Mouse (Mus musculus): ENCODE measurements around the gene Gm28047.

The Gm28047 gene

DNA sequence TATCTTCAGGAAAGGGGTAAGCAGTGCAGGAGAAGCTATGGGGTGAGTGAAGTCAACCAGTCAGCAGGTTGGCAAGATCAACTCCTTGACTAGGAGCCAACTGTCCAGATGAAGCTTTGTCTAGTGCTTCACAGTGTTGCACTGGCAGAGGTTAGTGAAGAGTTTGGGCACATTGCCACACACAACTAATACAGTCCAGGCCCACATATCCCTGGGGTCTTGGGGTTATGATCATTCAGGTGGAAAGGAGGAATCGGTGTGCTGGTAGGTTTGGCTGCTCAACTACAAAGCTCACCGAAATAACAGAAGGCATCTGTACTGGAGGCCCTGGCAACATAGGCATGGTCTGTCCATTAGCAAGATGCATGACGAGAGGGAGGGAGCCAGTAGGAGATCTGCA, 77.4 kb downstream of the Gm28047 start:
- DNase-seq (ENCODE audit: low read depth, low spot score) = no peak

DNA sequence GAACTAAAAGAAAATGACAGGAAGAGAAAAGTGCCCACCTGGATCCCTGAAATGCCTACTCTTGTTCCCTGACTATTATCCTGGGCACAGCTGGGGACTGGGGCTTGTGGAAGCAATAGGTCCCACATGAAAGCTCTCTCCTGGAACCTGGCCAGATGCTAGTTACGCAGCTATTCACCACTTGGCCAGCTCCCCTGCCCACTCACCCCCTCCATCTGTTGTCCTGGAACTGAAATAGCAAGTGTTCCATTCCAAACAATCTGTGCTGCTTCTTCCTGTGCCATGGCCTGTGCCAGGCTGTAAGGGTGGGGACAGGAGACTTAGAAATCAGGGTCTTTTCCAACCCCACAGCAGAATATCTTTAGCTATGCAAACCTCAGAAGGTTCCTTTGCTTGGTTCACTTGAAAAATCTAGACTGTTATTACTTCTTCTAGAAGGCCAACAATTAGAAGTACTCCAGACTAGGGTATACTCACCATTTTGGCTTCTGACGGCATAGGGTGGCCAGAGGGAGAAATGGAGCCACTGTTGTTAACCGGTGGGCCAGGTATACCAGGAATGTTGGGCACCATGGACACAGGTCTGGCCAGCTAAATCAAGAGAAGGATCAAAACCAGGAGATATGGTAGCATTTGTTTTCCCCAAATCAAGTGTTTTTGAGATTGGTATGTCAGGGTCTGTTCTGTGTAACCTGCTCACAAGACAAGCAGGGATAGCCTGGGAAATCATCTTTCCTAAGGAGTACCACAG, 78.0 kb downstream of the Gm28047 start:
- DNase-seq (ENCODE audit: low read depth, low spot score) = no peak

DNA sequence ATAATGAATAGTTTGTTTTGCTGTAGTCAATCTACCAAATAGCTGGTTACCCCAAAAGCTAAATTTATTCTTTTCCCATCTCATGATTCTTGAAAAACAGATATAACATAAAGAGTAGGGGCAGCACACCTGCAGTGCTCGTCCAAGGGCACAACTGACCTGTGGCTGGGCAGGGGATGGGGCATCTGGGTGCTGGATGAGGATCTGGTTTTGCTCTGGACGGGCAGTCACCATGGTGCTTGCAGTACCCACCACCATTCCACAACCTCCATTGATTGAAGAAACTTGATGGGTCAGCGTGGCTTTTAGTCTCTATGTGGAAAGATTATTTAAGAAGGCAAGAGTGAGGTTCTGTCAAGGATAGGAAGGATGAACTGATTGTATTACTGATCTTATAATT, 78.6 kb downstream of the Gm28047 start:
- DNase-seq (ENCODE audit: low read depth, low spot score) = no peak

DNA sequence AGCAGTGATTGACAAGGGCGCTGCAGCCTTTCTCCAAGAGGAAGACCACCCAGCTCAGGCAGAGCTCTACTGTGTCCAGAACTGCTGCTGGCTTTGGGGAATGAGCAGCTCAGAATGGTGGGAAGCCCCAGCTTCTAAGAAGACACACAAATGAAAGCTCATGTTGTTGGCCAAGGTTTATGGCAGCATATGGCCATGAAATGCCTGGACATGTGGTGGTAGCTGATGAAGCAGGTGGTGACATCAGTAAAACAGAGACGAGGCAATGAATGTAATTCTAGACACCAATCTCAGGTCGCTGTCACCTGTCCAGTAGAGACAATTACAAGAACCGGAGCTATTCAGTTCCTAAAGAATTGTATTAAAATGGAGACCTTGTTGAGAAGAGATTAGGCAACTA, 80.1 kb downstream of the Gm28047 start:
- DNase-seq (ENCODE audit: low read depth, low spot score) = no peak

DNA sequence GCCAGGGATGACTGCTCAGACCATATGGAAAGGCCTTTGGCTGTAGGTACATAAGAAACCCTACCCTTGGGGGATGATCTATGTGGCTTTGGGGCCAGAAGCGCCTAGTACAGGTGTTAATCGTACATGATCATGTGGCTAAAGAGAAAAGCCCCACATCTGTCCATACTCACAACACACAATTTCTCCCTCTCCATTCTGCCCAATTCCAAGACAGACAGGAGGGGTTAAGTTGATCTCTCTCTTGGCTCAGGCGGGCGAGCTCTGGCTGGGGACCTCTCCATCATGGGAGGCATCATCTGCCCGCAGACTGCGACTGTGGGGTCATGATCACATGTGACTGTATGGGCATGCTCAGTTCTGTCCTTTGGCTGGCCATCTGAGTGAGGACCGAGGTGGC, 90.9 kb downstream of the Gm28047 start:
- no peak for DNase-seq (ENCODE audit: low read depth, low spot score)

DNA sequence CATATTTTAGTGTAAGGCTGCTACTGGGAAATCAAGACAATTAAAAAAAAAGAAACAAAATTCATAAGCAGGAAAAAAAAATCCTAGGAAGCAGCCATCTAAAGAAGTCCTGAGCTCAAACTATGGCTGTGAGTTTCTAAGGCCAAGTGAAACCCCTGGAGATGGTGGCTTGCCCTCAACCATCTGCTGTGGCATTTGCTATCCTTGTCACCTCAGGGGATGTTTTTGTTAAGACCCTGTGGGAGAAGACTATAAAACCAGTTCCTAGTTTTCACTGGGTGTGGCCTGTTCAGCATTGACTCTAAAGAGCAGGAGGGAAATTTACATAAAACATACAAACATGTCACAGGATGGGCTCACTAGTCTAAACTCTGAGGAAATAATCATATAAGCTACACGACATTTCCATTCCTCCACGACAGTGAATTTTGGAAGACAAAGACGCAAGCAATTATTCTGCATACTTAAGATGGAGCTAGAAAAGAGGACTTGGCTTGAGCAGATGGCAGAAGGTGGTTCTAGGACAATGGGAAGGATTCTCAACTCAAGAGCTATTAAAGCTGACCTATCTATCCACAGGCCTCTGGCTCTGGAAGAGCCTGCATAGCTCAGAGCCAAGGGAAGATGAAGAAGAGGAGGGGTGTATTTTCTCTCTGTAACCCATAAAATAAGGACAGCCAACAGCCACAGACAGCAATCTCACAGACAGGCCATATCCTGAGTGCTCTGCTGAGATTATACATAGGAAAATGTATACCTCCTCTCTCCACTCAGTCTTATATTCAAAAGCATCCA, 92.6 kb downstream of the Gm28047 start:
- DNase-seq (ENCODE audit: low read depth, low spot score) = no peak

DNA sequence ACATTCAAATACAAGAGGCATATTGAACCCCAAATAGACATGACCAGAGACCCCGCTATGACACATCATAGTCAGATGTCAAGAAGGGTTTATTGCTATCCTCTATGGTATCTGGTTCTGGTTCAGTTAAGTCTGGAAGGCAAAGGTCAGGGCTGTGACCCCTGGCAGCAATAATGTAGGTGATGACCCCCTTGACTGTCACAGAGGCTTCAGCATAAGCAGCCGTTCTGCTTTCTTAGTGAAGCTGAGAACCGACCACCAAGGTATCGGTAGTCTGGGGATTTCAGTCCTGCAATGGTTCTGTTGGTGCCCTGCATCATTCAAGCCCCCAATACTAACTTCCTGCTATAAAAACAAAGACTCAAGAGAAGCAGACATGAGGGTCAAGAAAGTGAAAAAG, 93.3 kb downstream of the Gm28047 start:
- DNase-seq (ENCODE audit: low read depth, low spot score) = no peak

DNA sequence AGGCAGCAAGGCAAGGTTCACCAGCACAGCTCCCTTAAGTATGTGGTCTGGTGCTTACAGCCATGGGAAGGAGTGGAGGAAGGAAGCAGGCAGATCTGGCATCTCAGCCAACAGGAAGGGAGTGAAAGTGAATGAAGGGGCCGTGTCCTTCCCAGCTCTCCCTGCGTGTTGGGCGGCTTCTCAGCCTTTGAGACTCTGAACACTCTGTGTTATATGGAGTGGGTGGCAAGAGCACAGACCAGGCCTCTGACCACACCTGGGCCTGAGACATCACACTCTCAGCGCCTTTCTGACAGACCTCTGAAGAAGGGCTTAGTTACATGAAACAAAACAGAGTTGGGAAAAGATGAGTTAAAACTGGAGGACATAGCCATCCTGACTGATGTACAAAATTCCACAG, 94.3 kb downstream of the Gm28047 start:
- DNase-seq (ENCODE audit: low read depth, low spot score) = no peak

DNA sequence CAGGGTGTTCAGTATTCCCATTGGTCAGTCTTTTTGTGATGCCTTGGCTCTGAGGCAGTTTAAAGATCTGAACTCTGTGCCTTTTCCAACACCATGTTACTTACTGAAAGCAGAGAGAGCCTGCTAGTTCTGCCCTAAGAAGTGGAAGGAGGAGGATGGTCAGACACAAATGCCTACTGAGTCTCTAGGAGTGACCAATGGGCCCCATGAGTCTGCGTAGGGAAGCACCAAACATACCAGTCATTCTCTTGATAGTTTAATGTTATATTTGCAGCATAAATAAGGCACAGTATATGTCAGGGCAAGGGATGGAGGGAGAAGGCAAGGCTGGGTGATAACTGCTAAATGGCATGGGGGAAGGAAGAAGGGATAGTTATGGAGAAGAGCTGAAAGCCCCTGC, 96.5 kb downstream of the Gm28047 start:
- no peak for DNase-seq (ENCODE audit: low read depth, low spot score)

DNA sequence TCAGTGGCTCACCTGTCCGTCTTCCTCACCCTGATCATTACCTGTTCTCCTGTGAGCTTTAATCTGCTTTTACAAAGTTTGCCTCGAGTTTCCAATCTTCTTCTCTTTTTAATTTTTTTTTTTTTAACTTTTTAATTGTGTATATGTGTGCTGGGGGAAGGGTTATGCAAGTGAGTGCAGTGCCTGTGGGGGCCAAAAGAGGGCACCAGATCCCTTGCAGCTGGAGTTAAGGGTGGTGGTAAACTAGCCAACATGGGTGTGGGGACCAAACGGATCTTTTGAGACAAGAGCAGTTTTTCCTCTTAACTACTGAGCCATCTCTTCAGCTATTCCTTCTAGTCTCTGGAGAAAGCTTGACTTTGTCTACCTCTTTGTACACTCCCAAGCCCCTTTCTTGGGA, 96.9 kb downstream of the Gm28047 start:
- DNase-seq (ENCODE audit: low read depth, low spot score) = no peak

DNA sequence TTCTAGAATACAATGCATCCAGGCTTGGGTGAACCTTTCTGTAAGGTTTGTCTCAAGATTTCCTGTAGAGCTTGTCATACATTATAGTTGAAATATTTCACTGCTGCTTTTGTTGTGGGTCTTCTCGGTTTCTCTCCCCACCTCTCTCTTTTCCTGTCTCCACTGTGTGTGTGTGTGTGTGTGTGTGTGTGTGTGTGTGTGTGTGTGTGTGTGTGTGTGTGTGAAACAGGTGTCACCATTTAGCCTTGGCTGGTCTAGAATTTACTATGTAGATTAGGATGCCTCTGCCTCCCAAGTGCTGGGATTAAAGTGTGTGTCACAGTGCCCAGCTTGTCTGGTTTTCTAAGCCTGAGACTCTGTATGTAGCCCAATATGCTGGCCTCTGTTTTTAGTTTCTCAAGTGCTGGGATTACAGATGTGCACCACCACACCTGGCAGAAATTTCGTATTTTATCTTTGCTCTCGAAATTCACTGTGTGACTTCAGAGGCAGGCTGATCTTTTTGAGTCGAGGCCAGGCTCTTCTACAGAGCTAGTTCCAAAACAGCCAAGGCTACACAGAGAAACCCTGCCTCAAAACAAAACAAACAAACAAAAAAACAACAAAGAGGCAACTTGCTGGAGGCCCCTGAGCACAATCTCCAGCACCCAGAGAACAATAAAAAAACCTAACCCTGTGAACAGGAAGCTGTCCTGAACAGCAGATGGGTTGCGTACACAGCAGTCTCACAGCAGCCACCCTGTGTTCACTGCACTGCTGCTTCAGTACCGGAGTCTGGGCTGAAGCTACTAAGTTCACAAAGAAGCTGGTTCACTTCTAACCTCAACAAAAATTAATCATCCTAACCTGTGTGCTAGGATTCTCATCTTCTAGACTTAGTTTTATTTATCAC, 98.5 kb downstream of the Gm28047 start:
- no peak for DNase-seq (ENCODE audit: low read depth, low spot score)

DNA sequence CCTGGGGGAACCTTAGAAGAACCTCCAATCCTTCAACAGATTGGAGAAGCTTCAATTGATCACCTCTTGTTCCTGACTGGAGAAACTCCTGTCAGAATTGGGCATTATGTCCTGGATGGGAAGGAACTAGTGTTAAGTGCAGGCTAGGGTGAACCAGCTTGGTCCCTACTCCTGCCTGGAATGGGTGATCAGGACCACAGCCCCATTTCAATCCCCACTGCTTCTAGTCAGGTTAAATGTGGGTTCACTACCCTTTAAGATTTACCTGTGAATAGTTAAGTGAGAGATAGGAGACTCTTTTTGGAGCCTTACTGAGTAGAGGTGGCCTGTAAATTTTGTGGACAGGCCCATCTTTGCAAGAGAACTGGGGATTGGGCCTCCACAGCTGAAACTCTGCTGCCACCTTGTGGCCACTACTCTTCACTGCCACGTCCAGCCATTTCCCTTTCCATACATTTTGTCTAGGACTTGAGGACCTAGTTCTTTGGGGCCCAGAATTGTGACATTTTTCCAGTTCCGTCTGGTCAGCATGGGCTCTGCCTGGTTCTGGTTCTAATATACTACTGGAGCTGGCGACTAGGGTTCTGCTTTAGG, 99.9 kb downstream of the Gm28047 start, which contains the start of gene Npff:
Gene Npff, minus strand, starts transcription at position 51 of the 594 bp plus-strand sequence.
- DNase-seq (ENCODE audit: low read depth, low spot score) = no peak

DNA sequence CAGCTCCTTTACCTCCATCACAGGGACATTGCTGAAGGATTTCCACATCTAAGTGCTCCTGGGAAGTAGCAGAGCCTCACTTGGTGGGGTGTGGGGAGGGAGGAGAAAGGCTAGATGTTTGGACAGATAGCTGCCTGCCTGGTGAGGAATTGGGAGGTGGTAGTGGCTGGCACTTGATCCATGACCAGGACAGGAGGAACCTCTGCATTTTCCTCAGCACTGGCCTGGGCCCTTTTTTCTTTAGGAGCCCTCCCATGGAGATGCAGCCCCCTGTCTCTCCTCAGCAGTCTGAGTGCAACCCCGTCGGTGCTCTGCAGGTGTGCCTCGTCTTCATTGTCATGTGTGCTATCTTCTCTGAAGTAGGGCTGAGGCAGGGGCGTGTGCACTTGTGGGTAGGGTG, 103.4 kb downstream of the Gm28047 start:
- no peak for DNase-seq (ENCODE audit: low read depth, low spot score)

DNA sequence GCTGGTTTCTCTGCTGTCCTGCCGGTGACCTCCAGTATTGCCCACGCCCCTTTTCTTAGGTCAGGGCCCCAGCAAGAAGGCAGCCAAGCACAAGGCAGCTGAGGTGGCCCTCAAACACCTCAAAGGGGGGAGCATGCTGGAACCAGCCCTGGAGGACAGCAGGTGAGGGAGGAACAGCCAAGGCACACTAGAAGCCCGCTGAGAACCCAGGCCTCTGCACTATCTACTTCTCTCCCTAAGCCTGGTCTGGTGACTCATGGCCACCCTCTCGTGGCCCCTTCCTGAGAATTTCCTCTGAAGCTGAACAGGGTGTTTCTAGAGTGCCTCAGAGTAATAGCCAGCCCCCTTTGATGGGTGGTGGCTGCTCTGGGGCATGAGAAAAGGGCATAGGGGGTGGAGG, 104.5 kb downstream of the Gm28047 start:
- DNase-seq (ENCODE audit: low read depth, low spot score) = no peak

DNA sequence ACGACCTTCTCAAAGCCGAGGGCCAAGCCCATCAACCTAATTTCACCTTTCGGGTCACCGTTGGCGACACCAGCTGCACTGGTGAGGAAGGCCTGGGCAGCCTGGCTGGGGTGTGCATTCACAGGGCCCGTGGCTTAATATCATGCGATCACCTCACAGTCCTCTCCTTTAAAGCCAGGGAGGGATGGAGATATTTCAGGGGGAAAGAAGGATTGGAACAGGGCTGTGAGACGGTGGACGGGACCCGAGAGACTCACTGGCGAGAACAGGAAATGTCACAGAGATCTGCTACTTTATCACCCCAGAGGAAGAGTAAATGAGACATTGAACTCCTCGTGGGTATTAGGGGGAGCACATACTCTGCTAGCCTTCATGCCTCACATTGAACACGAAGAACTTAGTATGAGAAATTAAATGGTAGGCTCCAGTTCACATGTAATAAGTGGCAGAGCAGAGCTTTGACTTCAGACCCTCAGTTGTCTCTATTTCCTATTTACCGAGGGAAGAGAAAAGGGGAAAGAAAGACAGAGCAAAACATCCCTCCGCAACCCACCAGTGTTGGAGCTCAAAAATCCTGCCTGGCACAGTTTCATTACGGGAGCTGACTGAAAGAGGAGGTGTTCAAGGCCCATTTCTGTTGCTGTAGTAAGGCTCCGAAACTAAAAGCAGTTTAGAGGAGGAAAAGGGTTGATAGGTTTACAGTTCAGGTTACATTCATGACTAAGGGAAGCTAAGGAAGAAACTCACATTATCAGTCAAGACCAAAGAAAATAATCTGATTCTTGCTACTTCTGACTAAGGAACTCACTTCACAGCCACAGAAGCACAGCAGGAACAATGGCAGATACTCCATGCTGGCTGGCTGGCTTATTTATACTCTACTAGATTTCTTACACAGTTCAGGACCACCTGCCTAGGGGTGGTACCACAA, 105.4 kb downstream of the Gm28047 start:
- no peak for DNase-seq (ENCODE audit: low read depth, low spot score)

DNA sequence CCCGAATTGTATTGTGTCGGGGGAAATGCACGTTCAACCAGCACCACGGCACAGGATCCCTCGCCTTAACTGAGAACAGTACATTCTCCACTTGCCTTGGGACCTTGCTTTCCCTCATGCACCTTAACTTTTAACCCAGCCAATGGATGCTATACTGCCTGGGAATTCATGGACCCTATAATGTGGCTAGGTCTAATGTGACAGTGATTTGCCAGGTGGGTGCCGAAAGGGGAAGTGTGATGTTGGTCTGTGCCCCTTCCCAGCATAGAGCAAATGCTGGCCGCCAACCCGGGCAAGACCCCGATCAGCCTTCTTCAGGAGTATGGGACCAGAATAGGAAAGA, 106.0 kb downstream of the Gm28047 start:
- no peak for DNase-seq (ENCODE audit: low read depth, low spot score)

DNA sequence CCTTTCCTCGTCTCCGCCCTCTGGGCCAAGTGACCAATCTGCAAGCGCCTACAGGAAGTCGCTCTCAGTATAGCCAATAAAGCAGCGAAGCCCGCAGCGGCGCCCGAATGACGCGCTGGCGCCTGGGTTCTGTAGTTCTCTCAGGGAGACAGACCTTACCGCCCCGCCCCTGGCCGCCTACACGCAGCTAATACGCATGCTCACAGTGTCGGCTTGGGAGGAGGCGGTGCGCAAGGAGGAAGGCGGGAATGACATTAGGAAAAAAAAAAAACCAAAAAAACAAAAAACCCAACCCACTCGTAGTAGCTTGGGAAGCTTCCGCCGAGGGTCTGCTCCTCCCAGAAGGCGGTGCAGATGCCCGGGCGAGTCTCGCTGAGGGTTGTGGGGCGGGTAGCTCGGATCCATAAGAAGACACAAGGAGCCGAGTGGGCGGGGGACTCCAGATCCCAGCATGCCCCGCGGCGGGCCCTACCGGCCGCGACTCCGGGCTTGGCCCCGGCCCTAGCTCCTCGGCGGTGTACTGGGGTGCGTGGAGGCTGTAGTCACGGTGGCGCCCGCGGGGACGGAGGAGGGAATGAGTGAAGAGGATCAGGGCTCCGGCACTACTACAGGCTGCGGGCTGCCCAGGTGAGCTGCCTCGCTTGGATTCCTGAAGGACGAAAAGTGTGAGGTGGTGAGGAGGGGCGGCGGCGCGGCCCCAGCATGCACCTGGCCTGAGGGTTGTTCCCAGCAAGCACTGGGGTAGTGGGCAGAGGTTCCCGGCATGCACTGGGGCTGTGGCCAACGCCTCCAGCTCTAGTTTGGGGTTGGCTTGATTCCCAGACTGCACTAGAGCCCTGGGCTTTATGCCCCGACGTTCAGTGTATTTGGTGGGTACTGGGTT, 106.7 kb downstream of the Gm28047 start, which contains the start of gene Tarbp2:
Gene Tarbp2, plus strand, starts transcription at position 217 of the 883 bp plus-strand sequence.
- DNase-seq (ENCODE audit: low read depth, low spot score) = peak; percentile 99

DNA sequence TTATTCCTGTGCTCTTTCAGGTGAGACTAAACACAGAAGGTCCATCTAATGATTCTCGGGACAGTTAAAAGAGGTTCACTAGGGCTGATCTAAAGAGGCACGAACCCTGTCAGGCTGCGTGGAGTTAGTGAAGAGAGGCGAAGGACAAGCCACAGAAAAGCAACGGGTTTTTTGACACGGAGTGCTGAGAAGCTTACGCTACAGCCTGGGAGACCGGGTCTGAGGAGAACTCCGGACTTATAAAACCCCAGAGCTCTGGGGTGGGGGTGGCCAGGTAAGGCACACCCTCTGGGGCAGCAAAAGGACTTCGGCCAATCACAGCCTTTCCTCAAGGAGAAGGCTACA, 107.3 kb downstream of the Gm28047 start:
- DNase-seq (ENCODE audit: low read depth, low spot score) = no peak

DNA sequence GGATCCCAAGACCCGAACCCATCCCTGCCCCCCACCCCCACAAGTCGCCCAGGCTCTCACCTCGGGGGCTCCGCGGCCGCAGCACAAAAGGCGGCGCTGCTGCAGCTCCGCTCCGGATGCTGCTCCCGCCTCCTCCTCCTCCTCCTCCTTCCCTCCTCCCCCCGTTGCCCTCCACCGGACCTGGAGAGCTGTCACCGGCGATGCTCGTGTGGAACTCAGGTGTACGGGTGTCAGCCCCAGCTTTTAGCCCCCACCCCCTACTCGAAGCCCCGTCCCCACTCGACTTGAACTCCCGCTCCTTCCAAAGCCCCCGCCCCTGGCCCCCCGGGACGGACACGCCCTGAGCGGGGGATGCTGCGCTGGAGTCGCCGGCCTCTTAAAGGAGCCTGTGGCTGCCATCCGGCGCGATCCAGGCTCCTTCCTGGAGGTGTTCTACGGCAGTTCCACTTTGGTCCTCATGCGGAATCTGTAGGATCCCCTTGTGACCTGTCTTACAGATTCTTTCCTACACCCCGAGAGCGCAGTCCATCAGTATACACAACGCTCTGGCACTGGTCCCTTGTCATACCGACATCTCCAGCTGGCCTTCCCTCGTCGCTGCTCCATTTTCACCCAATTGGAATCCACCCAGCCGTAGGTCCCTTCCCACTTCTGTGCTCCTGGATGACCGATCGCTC, 108.0 kb downstream of the Gm28047 start, which contains the start of gene Map3k12:
Gene Map3k12, minus strand, starts transcription at position 337 of the 677 bp plus-strand sequence.
- no peak for DNase-seq (ENCODE audit: low read depth, low spot score)

Data from WW6 (cell line).